Mouse (Mus musculus) limb, embryonic 14.5 days (tissue): ENCODE results near the gene Cdc20. TPM values are rescaled to one million over a fixed set of nuclear protein-coding genes. Genes with fewer than 3 reads are reported as not detected.

Experiments
- ATAC-seq: fragments of 200-750 bp; cut with Nextera tagmentation; 2 replicates; pipeline ENCODE4 v1.8.0; 2017; ENCODE audit warnings: low read depth, moderate number of reproducible peaks, moderate TSS enrichment; ENCODE audit not compliant: low FRiP score
- DNase-seq: peaks from one replicate; pipeline ENCODE4 v3.0.0-alpha.2; 2015; ENCODE audit warnings: low spot score
- H3K27ac ChIP-seq: fragments of 300-500 bp; sonication (generic); replicated peaks from 2 replicates; pipeline ENCODE4 v1.5.1; 2014; ENCODE audit warnings: low read depth, mild to moderate bottlenecking, low read length, moderate library complexity, mixed read lengths
- H3K27me3 ChIP-seq: fragments of 300-500 bp; sonication (generic); 2 replicates; pipeline ENCODE4 v1.6.1; 2014; ENCODE audit warnings: low read length, mixed read lengths; ENCODE audit not compliant: control insufficient read depth, insufficient read depth
- H3K36me3 ChIP-seq: fragments of 300-500 bp; sonication (generic); 2 replicates; pipeline ENCODE4 v1.6.1; 2014; ENCODE audit warnings: mild to moderate bottlenecking, low read length, moderate library complexity, mixed read lengths; ENCODE audit not compliant: control insufficient read depth, insufficient read depth
- H3K4me1 ChIP-seq: fragments of 300-500 bp; sonication (generic); 2 replicates; pipeline ENCODE4 v1.6.1; 2014; ENCODE audit warnings: antibody characterized with exemption, low read length, mixed read lengths; ENCODE audit not compliant: control insufficient read depth, insufficient read depth
- H3K4me2 ChIP-seq: fragments of 300-500 bp; sonication (generic); replicated peaks from 2 replicates; pipeline ENCODE4 v1.6.1; 2014; ENCODE audit warnings: low read depth, mild to moderate bottlenecking, low read length, moderate library complexity; ENCODE audit not compliant: severe bottlenecking
- H3K4me3 ChIP-seq: fragments of 300-500 bp; sonication (generic); replicated peaks from 2 replicates; pipeline ENCODE4 v1.5.1; 2014; ENCODE audit warnings: low read length
- H3K9ac ChIP-seq: fragments of 300-500 bp; sonication (generic); 2 replicates; pipeline ENCODE4 v1.6.1; 2014; ENCODE audit warnings: mild to moderate bottlenecking, low read depth, low read length, moderate library complexity; ENCODE audit not compliant: severe bottlenecking
- H3K9me3 ChIP-seq: fragments of 300-500 bp; sonication (generic); 2 replicates; pipeline ENCODE4 v1.6.1; 2016; ENCODE audit warnings: low read length; ENCODE audit not compliant: control insufficient read depth
- POLR2A ChIP-seq: fragments of 200-500 bp; IDR thresholded peaks from 2 replicates; pipeline ENCODE4 v1.8.0; 2012; ENCODE audit warnings: inconsistent platforms, mild to moderate bottlenecking, moderate library complexity, borderline replicate concordance; ENCODE audit not compliant: insufficient read depth, insufficient read length; ENCODE audit errors: extremely low read depth
- WGBS: fragments of 180-500 bp; shearing (Covaris S2); extraction: QIAGEN DNeasy Blood & Tissue Kit; methylation state at CpG from one replicate; pipeline ENCODE4 v1.1.7; 2014; 5-methylcytosine and 5-hydroxymethylcytosine counted together
- polyA plus RNA-seq, 2 experiments: library from polyadenylated mRNA; depleted of rRNA in 1 of 2; stranded (reverse) in 1 of 2; unstranded in 1 of 2; fragments of >200 nt; fragmentation: Nextera tagmentation in 1 of 2; extraction: Ambion mirVana in 1 of 2; gene quantifications; 2 replicates each; pipeline versions ENCODE4 v1.2.1 to v1.2.3; 2012 to 2014

Cdc20 gene
- polyA plus RNA-seq, 2 experiments = 144 to 189 TPM

DNA sequence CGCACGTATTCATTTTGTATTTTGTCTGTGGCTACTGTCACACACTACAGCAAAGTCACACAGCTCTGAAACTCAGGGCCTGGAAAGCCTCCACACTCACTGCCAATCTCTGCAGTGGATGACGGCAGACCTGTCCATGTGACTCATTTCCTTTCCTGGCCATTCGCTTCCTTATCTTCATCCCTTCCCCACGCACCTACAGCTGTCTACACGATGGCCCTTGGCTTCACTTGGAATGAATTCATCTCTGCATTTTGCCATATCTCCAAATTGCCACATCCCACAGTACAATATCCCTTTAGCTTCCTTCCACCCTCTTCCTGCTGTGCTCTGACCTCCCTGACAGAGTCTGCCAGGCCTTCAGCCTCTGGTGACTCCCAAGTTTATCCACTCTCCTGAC lies 42.6 kb downstream of the Cdc20 start:
- Histone ChIP-seq H3K4me3 (no peak overlapping the region), H3K4me1 (no peaks in the 10 kb centered on the region), H3K9me3 (no peaks in the 10 kb centered on the region), H3K9ac (no peak overlapping the region), H3K27me3 (no peaks in the 10 kb centered on the region), H3K27ac (no peak overlapping the region), H3K4me2 (no peak overlapping the region), H3K36me3 (peaks cover 95% of the 10 kb centered on the region)
- ATAC-seq (no peak), DNase-seq (no peak)
- WGBS = 91% methylated on average over 6 of the region's 6 CpGs
- no peak for TF ChIP-seq POLR2A

DNA sequence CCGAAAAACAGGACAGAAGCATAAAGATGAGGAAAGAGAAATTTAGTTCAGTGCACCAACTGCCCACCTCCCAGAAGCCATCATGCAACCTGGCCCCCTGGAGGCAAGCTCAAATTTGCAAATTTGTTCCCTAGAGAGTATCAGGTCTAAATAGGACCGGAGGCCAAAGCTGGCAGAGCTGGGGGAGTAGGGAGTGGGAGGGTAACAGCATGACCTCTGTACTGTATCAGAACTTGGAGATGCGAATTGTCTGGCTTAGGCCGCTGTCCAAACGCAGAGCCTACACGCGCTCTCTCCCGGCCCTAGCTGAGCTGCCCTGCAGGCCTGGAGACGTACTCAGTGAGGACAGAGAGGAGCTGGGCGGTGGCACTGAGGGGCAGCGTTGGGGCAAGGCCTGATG lies 47.0 kb downstream of the Cdc20 start:
- no peaks in the 10 kb centered on the region for H3K27me3 ChIP-seq
- H3K36me3 ChIP-seq = peaks cover 98% of the 10 kb centered on the region
- H3K4me3 ChIP-seq = no peak overlapping the region
- no peak overlapping the region for H3K27ac ChIP-seq
- 90% methylated on average over 11 of the region's 11 CpGs for WGBS
- TF ChIP-seq POLR2A = no peak
- no peak overlapping the region for H3K9ac ChIP-seq
- H3K4me1 ChIP-seq = no peaks in the 10 kb centered on the region
- no peak for ATAC-seq
- DNase-seq = no peak
- H3K4me2 ChIP-seq = no peak overlapping the region
- H3K9me3 ChIP-seq = no peaks in the 10 kb centered on the region

DNA sequence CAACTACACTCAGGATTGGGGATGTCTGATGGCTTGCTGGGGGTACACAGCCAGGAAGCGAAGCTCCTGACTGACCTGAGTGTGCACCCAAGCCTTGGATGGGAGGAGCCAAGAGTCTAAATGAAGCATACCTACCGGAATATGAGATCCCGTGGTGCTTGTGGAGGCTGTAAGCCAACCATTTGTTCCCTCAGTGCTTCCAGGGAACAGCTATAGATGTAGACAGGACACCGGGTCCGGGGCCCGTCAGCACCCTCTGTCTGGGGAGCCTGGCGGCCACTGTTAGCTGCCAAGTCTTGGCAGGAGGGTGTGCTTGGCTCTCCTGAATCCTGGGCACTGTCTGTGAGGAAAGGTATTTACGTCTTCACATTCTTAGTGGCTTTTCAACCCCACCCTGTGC lies 49.8 kb downstream of the Cdc20 start:
- Histone ChIP-seq H3K27ac (no peak overlapping the region), H3K36me3 (peaks cover 98% of the 10 kb centered on the region), H3K4me2 (no peak overlapping the region), H3K9ac (no peak overlapping the region), H3K9me3 (no peaks in the 10 kb centered on the region), H3K27me3 (no peaks in the 10 kb centered on the region), H3K4me3 (no peak overlapping the region), H3K4me1 (no peaks in the 10 kb centered on the region)
- no peak for TF ChIP-seq POLR2A
- ATAC-seq (no peak), DNase-seq (no peak)
- WGBS = 94% methylated on average over 8 of the region's 8 CpGs

- DNase-seq (no peak), ATAC-seq (no peak)
- Histone ChIP-seq H3K4me3 (no peak overlapping the region), H3K9me3 (no peaks in the 10 kb centered on the region), H3K27ac (no peak overlapping the region), H3K9ac (no peak overlapping the region), H3K27me3 (no peaks in the 10 kb centered on the region), H3K4me1 (no peaks in the 10 kb centered on the region), H3K36me3 (peaks cover 94% of the 10 kb centered on the region), H3K4me2 (no peak overlapping the region)
- no peak for TF ChIP-seq POLR2A
- 98% methylated on average over 7 of the region's 7 CpGs for WGBS
These were observed 53.9 kb downstream of the Cdc20 start for GRCm38 (mm10) chr4:118383271-118383670.

Other genes starting within 250 kb of the Cdc20 start
- 85.0 and 108 TPM in 2 replicates for gene Ptprf, start 145.9 kb downstream of the Cdc20 start, polyA plus RNA-seq (2012; rRNA removed)
- gene Ptprf, start 145.9 kb downstream of the Cdc20 start, polyA plus RNA-seq (2014; fragmentation: Nextera tagmentation; extraction: Ambion mirVana) = 71.9 and 78.1 TPM in 2 replicates
- gene Szt2, start 28.1 kb downstream of the Cdc20 start, polyA plus RNA-seq (2012; rRNA removed) = 37.2 and 47.6 TPM in 2 replicates
- gene Szt2, start 28.1 kb downstream of the Cdc20 start, polyA plus RNA-seq (2014; fragmentation: Nextera tagmentation; extraction: Ambion mirVana) = 11.7 and 12.4 TPM in 2 replicates
- 60.2 and 79.0 TPM in 2 replicates for gene Med8, start 28.0 kb downstream of the Cdc20 start, polyA plus RNA-seq (2012; rRNA removed)
- 94.4 and 96.3 TPM in 2 replicates for gene Med8, start 28.0 kb downstream of the Cdc20 start, polyA plus RNA-seq (2014; fragmentation: Nextera tagmentation; extraction: Ambion mirVana)
- 147 and 170 TPM in 2 replicates for gene Elovl1, start 9.3 kb downstream of the Cdc20 start, polyA plus RNA-seq (2012; rRNA removed)
- gene Elovl1, start 9.3 kb downstream of the Cdc20 start, polyA plus RNA-seq (2014; fragmentation: Nextera tagmentation; extraction: Ambion mirVana) = 106 and 135 TPM in 2 replicates
- gene Mpl, start 20.2 kb upstream of the Cdc20 start, polyA plus RNA-seq (2012; rRNA removed) = 0.23 and 0.51 TPM in 2 replicates
- gene Mpl, start 20.2 kb upstream of the Cdc20 start, polyA plus RNA-seq (2014; fragmentation: Nextera tagmentation; extraction: Ambion mirVana) = 0.12 and 0.41 TPM in 2 replicates
- gene Tie1, start 52.7 kb upstream of the Cdc20 start, polyA plus RNA-seq (2012; rRNA removed) = 27.1 and 34.2 TPM in 2 replicates
- gene Tie1, start 52.7 kb upstream of the Cdc20 start, polyA plus RNA-seq (2014; fragmentation: Nextera tagmentation; extraction: Ambion mirVana) = 16.7 and 17.7 TPM in 2 replicates
- gene 2610528J11Rik, start 89.6 kb upstream of the Cdc20 start, polyA plus RNA-seq (2012; rRNA removed) = 3.7 and 4.3 TPM in 2 replicates
- gene 2610528J11Rik, start 89.6 kb upstream of the Cdc20 start, polyA plus RNA-seq (2014; fragmentation: Nextera tagmentation; extraction: Ambion mirVana) = 9.5 and 10.9 TPM in 2 replicates
- gene Tmem125, start 106.7 kb upstream of the Cdc20 start, polyA plus RNA-seq (2012; rRNA removed) = 5.2 and 6.0 TPM in 2 replicates
- gene Tmem125, start 106.7 kb upstream of the Cdc20 start, polyA plus RNA-seq (2014; fragmentation: Nextera tagmentation; extraction: Ambion mirVana) = 7.6 and 11.1 TPM in 2 replicates
- 0.08 and 0.18 TPM in 2 replicates for gene Cfap57, start 183.4 kb upstream of the Cdc20 start, polyA plus RNA-seq (2012; rRNA removed)
- gene Cfap57, start 183.4 kb upstream of the Cdc20 start, polyA plus RNA-seq (2014; fragmentation: Nextera tagmentation; extraction: Ambion mirVana) = 0.25 and 0.65 TPM in 2 replicates
- 62.1 and 100 TPM in 2 replicates for gene Ebna1bp2, start 183.4 kb upstream of the Cdc20 start, polyA plus RNA-seq (2012; rRNA removed)
- gene Ebna1bp2, start 183.4 kb upstream of the Cdc20 start, polyA plus RNA-seq (2014; fragmentation: Nextera tagmentation; extraction: Ambion mirVana) = 139 and 148 TPM in 2 replicates
- gene Olfr62, start 221.6 kb upstream of the Cdc20 start, polyA plus RNA-seq (2012; rRNA removed) = not detected in 2 replicates
- gene Olfr62, start 221.6 kb upstream of the Cdc20 start, polyA plus RNA-seq (2014; fragmentation: Nextera tagmentation; extraction: Ambion mirVana) = not detected in 2 replicates